8 mouse cellular contexts compared by ENCODE assay signal in genomic region chr12:69458170-69458841, GRCm38 (mm10).
DNase-seq lines count a peak whose midpoint lies in the region; ATAC-seq and TF ChIP-seq lines count a peak whose summit lies in the region.

No protein-coding gene starts in this region.

- no peak for TF ChIP-seq CTCF in kidney, adult 2 months (conservative IDR thresholded peaks at IDR 0.05; ENCODE audit: insufficient read depth, insufficient read length, low read depth, low read length)

- H3K36me3 ChIP-seq in kidney, adult 2 months (ENCODE audit: control insufficient read depth, insufficient read depth, low read length) = no peaks in the 10 kb centered on the region

- no peaks in the 10 kb centered on the region for H3K27me3 ChIP-seq in kidney, adult 2 months (replicated peaks; ENCODE audit: control insufficient read depth, insufficient read depth, low read length)

- TF ChIP-seq POLR2A in kidney, adult 2 months (IDR thresholded peaks at IDR 0.05; ENCODE audit: low read depth, low read length) = no peak

- peak overlapping the region; percentile 46; the same call in 1 of the 2 replicates for H3K27ac ChIP-seq in kidney, adult 2 months (ENCODE audit: insufficient read depth, low read depth, low read length)

- peak; percentile 82 for ATAC-seq in frontal cortex, adult (ENCODE audit: low TSS enrichment)

- H3K4me3 ChIP-seq in kidney, adult 2 months (ENCODE audit: insufficient read depth, low read depth, low read length) = no peak overlapping the region

- 30% methylated on average over 14 of the region's 14 CpGs for WGBS in kidney, adult 2 months

- peaks cover 7% of the 10 kb centered on the region; the same call in 1 of the 2 replicates for H3K4me1 ChIP-seq in kidney, adult 2 months (ENCODE audit: control insufficient read depth, insufficient read depth, low read length)

- no peak for DNase-seq in frontal cortex, postnatal 10 days (ENCODE audit: low spot score in 2 of 2)
- peak; percentile 55 for DNase-seq in retina, postnatal 1 day
- DNase-seq in retina, embryonic 14.5 days (ENCODE audit: low spot score) = no peak
- DNase-seq in cerebellum, postnatal 36 days = peak; percentile 40 to 60
- peak; percentile 65 for DNase-seq in kidney, adult 2 months
- DNase-seq in naive thymus-derived CD4-positive, alpha-beta T cell, adult 2 months (ENCODE audit: low read depth) = peak; percentile 61
- DNase-seq in embryo, embryonic 10 days (ENCODE audit: low spot score) = no peak

Comparison
In these comparisons a context has a peak if more than half of its experiments do, and no peak if none do; other contexts are left out.
1. DNase-seq: peak in retina, postnatal 1 day (single experiment), cerebellum, postnatal 36 days (2 of 2), kidney, adult 2 months (single experiment) and naive thymus-derived CD4-positive, alpha-beta T cell, adult 2 months (single experiment); none in frontal cortex, postnatal 10 days (0 of 2), retina, embryonic 14.5 days (single experiment) and embryo, embryonic 10 days (single experiment).